Mouse (Mus musculus): ENCODE measurements around the gene Pcbp3. TPM values are rescaled to one million over a fixed set of nuclear protein-coding genes. Genes with fewer than 3 reads are reported as not detected.

The Pcbp3 gene
- polyA plus RNA-seq, 1 experiment from 2014 or later: 45.8 TPM

DNA sequence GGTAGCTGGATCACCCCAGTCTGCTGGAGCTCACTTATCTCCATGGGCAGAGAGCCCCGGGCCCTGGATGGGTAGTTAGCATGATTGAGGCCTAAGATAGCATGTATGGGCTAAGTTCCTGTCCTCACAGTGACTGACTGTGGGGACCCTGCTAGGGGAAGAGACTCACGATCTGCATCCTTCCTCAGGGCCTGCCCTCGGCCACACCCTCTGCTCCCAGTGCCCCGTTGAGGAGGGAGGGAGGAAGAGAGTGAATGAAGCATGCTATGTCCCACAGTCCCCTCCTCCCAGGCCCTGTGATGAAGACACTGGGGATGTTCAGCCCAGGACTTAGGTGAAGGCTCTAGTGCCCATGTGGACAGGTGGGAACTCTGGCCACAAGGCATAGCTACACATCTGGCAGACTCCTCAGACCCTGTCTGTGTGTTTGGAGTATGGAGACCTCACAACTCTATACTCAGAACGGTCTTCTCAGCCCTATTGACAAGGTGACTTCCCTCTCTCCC is 237.4 kb downstream of the Pcbp3 start:
- H3K27me3 ChIP-seq (ENCODE audit: control insufficient read depth, insufficient read depth, low read length): no peaks in the 10 kb centered on the region
- no peak overlapping the region for H3K4me3 ChIP-seq (ENCODE audit: low read depth, low read length)
- no peak overlapping the region for H3K27ac ChIP-seq (ENCODE audit: low read depth, low read length)
- no peak overlapping the region for H3K9ac ChIP-seq (replicated peaks; ENCODE audit: low read depth, low read length)
- ATAC-seq (ENCODE audit: low read depth): no peak
- WGBS: 56% methylated on average over 5 of the region's 5 CpGs
- H3K9me3 ChIP-seq (ENCODE audit: control insufficient read depth, low read length): no peaks in the 10 kb centered on the region
- H3K4me1 ChIP-seq (ENCODE audit: control insufficient read depth, insufficient read depth, low read length): no peaks in the 10 kb centered on the region
- no peak overlapping the region for H3K4me2 ChIP-seq (ENCODE audit: low read depth, low read length)
- no peaks in the 10 kb centered on the region for H3K36me3 ChIP-seq (ENCODE audit: control insufficient read depth, insufficient read depth, low read length)

DNA sequence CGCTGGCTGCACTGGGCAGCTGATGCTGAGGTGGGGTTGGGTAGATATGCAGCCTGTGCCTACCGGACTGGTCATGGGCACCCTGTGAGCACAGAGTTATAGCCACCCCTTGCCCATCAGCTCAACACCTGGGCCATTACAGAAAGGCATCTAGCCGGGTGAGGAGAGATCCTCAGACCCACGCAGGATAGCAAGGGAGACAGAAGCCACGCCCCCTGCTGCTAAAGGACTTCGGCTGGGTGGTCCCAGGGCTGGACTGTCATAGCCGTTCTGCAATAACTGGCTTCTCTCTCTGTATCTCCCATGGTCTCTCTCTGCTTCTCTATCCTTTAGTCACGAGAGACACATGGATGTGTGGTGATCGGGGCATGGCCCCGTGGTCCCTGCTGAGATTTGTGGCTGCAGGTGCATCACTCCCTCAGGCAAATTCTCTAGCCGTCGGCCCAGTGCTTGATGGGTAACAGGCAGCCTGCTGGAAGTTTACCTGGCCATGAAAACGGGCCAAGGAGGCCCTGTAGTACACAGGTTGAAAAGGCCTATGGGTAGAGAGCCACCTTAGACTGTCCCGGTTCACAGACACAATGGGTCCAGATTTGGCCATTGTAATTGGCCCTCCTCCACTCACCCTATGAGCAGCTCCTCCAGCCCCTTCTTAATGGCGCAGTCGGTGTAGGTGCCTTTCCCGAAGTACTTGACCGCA is 238.8 kb downstream of the Pcbp3 start:
- WGBS: 86% methylated on average over 18 of the region's 18 CpGs
- no peaks in the 10 kb centered on the region for H3K27me3 ChIP-seq (ENCODE audit: control insufficient read depth, insufficient read depth, low read length)
- no peak overlapping the region for H3K4me2 ChIP-seq (ENCODE audit: low read depth, low read length)
- no peaks in the 10 kb centered on the region for H3K4me1 ChIP-seq (ENCODE audit: control insufficient read depth, insufficient read depth, low read length)
- no peaks in the 10 kb centered on the region for H3K9me3 ChIP-seq (ENCODE audit: control insufficient read depth, low read length)
- no peak overlapping the region for H3K9ac ChIP-seq (replicated peaks; ENCODE audit: low read depth, low read length)
- no peak for ATAC-seq (ENCODE audit: low read depth)
- no peak overlapping the region for H3K27ac ChIP-seq (ENCODE audit: low read depth, low read length)
- no peak overlapping the region for H3K4me3 ChIP-seq (ENCODE audit: low read depth, low read length)
- H3K36me3 ChIP-seq (ENCODE audit: control insufficient read depth, insufficient read depth, low read length): no peaks in the 10 kb centered on the region

DNA sequence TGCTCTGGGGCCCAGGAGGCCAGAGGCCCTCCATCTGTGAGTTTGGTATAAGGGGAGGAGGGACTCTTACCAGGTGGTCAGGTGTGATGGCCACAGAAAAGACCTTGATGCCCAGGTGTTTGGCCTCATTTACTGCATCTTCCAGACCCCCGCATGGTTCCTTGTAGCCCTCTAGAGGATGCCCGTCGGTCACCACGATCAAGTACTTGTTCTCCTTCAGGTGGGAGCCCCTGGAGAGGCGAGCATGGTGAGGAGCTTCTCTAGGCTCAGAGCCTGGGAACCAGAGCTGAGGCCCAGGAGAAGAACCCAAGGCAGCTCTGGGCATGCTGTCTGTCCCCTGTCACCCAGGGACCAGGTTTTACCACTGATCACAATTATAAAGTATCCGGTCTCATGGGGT is 239.9 kb downstream of the Pcbp3 start:
- H3K9ac ChIP-seq (replicated peaks; ENCODE audit: low read depth, low read length): no peak overlapping the region
- no peaks in the 10 kb centered on the region for H3K9me3 ChIP-seq (ENCODE audit: control insufficient read depth, low read length)
- no peaks in the 10 kb centered on the region for H3K36me3 ChIP-seq (ENCODE audit: control insufficient read depth, insufficient read depth, low read length)
- WGBS: 89% methylated on average over 6 of the region's 6 CpGs
- H3K27me3 ChIP-seq (ENCODE audit: control insufficient read depth, insufficient read depth, low read length): no peaks in the 10 kb centered on the region
- H3K27ac ChIP-seq (ENCODE audit: low read depth, low read length): no peak overlapping the region
- H3K4me2 ChIP-seq (ENCODE audit: low read depth, low read length): no peak overlapping the region
- no peak overlapping the region for H3K4me3 ChIP-seq (ENCODE audit: low read depth, low read length)
- H3K4me1 ChIP-seq (ENCODE audit: control insufficient read depth, insufficient read depth, low read length): no peaks in the 10 kb centered on the region
- no peak for ATAC-seq (ENCODE audit: low read depth)

GRCm38 (mm10) chr10:76721216-76721615 is 240.5 kb downstream of the Pcbp3 start:
- H3K4me3 ChIP-seq (ENCODE audit: low read depth, low read length): no peak overlapping the region
- H3K4me1 ChIP-seq (ENCODE audit: control insufficient read depth, insufficient read depth, low read length): no peaks in the 10 kb centered on the region
- WGBS: 82% methylated on average over 11 of the region's 11 CpGs
- H3K9me3 ChIP-seq (ENCODE audit: control insufficient read depth, low read length): no peaks in the 10 kb centered on the region
- no peak overlapping the region for H3K27ac ChIP-seq (ENCODE audit: low read depth, low read length)
- ATAC-seq (ENCODE audit: low read depth): no peak
- no peak overlapping the region for H3K9ac ChIP-seq (replicated peaks; ENCODE audit: low read depth, low read length)
- no peak overlapping the region for H3K4me2 ChIP-seq (ENCODE audit: low read depth, low read length)
- H3K36me3 ChIP-seq (ENCODE audit: control insufficient read depth, insufficient read depth, low read length): no peaks in the 10 kb centered on the region
- no peaks in the 10 kb centered on the region for H3K27me3 ChIP-seq (ENCODE audit: control insufficient read depth, insufficient read depth, low read length)

DNA sequence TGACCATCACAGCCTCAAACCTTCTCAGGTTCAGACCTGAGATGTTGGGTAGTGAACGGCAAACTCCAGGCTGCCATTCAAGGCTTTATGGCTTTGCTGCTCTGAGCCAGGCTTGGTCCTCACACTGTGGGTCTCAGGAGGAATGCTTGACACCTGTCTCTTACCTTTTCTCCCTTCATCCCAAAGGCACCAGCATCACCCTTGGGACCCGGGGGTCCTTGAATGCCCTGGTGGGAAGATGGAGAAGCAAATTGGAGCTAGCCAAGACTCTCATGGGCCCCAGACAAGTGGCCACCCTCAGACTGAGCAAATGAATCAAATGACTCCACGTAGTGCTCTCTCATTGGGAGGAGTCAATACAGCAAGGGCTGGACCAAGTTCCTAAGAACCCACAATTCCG is 244.1 kb downstream of the Pcbp3 start:
- WGBS: 89% methylated on average over 4 of the region's 4 CpGs
- Histone ChIP-seq H3K27me3 (ENCODE audit: control insufficient read depth, insufficient read depth, low read length) (no peaks in the 10 kb centered on the region), H3K4me2 (ENCODE audit: low read depth, low read length) (no peak overlapping the region), H3K27ac (ENCODE audit: low read depth, low read length) (no peak overlapping the region), H3K4me1 (ENCODE audit: control insufficient read depth, insufficient read depth, low read length) (no peaks in the 10 kb centered on the region), H3K36me3 (ENCODE audit: control insufficient read depth, insufficient read depth, low read length) (no peaks in the 10 kb centered on the region), H3K9ac (replicated peaks; ENCODE audit: low read depth, low read length) (no peak overlapping the region), H3K4me3 (ENCODE audit: low read depth, low read length) (no peak overlapping the region), H3K9me3 (ENCODE audit: control insufficient read depth, low read length) (no peaks in the 10 kb centered on the region)
- ATAC-seq (ENCODE audit: low read depth): no peak

GRCm38 (mm10) chr10:76717026-76717425 is 244.7 kb downstream of the Pcbp3 start:
- WGBS: 90% methylated on average over 7 of the region's 7 CpGs
- H3K4me1 ChIP-seq (ENCODE audit: control insufficient read depth, insufficient read depth, low read length): no peaks in the 10 kb centered on the region
- ATAC-seq (ENCODE audit: low read depth): no peak

DNA sequence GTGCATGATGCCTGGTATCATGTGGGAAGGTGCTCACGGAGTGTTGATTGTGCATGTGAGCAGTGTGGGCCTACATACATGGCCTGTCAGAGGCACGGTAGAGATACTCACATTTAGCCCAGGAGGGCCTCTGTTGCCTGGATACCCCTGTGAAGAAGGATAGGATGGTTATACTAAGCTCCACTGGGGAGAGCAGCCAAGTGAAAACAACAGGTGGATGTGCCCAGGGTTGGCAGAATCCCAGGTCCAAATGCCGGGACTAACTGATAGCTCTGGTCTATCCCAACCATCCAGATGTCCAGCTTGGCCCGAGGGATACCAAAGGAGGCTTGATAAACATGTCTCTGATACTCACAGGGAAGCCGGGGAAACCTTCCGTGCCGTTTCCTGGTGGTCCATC is 247.4 kb downstream of the Pcbp3 start:
- no peak for ATAC-seq (ENCODE audit: low read depth)
- no peaks in the 10 kb centered on the region for H3K4me1 ChIP-seq (ENCODE audit: control insufficient read depth, insufficient read depth, low read length)
- H3K36me3 ChIP-seq (ENCODE audit: control insufficient read depth, insufficient read depth, low read length): no peaks in the 10 kb centered on the region
- no peaks in the 10 kb centered on the region for H3K27me3 ChIP-seq (ENCODE audit: control insufficient read depth, insufficient read depth, low read length)
- H3K9me3 ChIP-seq (ENCODE audit: control insufficient read depth, low read length): no peaks in the 10 kb centered on the region
- H3K27ac ChIP-seq (ENCODE audit: low read depth, low read length): no peak overlapping the region
- H3K9ac ChIP-seq (replicated peaks; ENCODE audit: low read depth, low read length): no peak overlapping the region
- H3K4me2 ChIP-seq (ENCODE audit: low read depth, low read length): no peak overlapping the region
- 87% methylated on average over 7 of the region's 7 CpGs for WGBS
- H3K4me3 ChIP-seq (ENCODE audit: low read depth, low read length): no peak overlapping the region

More at GRCm38 (mm10) chr10:76717026-76717425, 244.7 kb downstream of the Pcbp3 start:
- Histone ChIP-seq H3K27me3 (ENCODE audit: control insufficient read depth, insufficient read depth, low read length) (no peaks in the 10 kb centered on the region), H3K9ac (replicated peaks; ENCODE audit: low read depth, low read length) (no peak overlapping the region), H3K4me2 (ENCODE audit: low read depth, low read length) (no peak overlapping the region), H3K36me3 (ENCODE audit: control insufficient read depth, insufficient read depth, low read length) (no peaks in the 10 kb centered on the region), H3K4me3 (ENCODE audit: low read depth, low read length) (no peak overlapping the region), H3K27ac (ENCODE audit: low read depth, low read length) (no peak overlapping the region), H3K9me3 (ENCODE audit: control insufficient read depth, low read length) (no peaks in the 10 kb centered on the region)

DNA sequence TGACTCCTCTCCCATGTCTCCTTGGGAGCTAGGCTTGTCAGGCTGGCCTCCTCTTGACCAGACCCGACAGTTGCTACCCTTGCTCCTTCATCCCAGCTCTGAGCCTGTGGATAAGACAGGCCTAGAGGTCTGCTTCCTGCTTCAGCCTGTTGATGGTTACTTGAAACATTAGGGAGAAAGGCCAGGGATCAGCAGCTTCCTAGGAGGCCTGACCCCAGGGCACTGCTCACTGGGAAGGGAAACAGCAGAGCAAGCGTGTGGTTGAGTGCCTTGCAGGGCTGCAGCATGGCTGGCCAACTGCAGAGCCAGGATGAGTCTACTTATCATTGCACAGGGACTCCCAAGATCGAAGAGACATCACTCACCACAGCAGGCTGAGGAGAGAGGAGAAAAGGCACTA is 249.2 kb downstream of the Pcbp3 start:
- no peaks in the 10 kb centered on the region for H3K27me3 ChIP-seq (ENCODE audit: control insufficient read depth, insufficient read depth, low read length)
- no peaks in the 10 kb centered on the region for H3K4me1 ChIP-seq (ENCODE audit: control insufficient read depth, insufficient read depth, low read length)
- H3K27ac ChIP-seq (ENCODE audit: low read depth, low read length): no peak overlapping the region
- ATAC-seq (ENCODE audit: low read depth): no peak
- no peaks in the 10 kb centered on the region for H3K9me3 ChIP-seq (ENCODE audit: control insufficient read depth, low read length)
- no peaks in the 10 kb centered on the region for H3K36me3 ChIP-seq (ENCODE audit: control insufficient read depth, insufficient read depth, low read length)
- no peak overlapping the region for H3K4me2 ChIP-seq (ENCODE audit: low read depth, low read length)
- 85% methylated on average over 3 of the region's 3 CpGs for WGBS
- H3K4me3 ChIP-seq (ENCODE audit: low read depth, low read length): no peak overlapping the region
- no peak overlapping the region for H3K9ac ChIP-seq (replicated peaks; ENCODE audit: low read depth, low read length)
